Mouse (Mus musculus) heart, postnatal 0 days (tissue): Measurements from ENCODE around the gene Coq9. TPM values are rescaled to one million over a fixed set of nuclear protein-coding genes. Genes with fewer than 3 reads are reported as not detected.
A peak's percentile ranks its signal among the peaks of the same experiment; 100 is the strongest.

Source experiments
- ATAC-seq: fragments of 200-750 bp; cut with Nextera tagmentation; 2 replicates; pipeline ENCODE4 v1.8.0; 2017; ENCODE audit warnings: low read depth, moderate number of reproducible peaks, moderate library complexity; ENCODE audit not compliant: insufficient read depth
- DNase-seq: peaks from one replicate; pipeline ENCODE4 v3.0.0-alpha.2; 2016; ENCODE audit warnings: low spot score
- H3K27ac ChIP-seq: fragments of 300-500 bp; sonication (generic); 2 replicates; pipeline ENCODE4 v1.5.1; 2014; ENCODE audit warnings: low read depth, mild to moderate bottlenecking
- H3K27me3 ChIP-seq: fragments of 300-500 bp; sonication (generic); 2 replicates; pipeline ENCODE4 v1.6.1; 2014; ENCODE audit warnings: low read length, mixed read lengths; ENCODE audit not compliant: control insufficient read depth, insufficient read depth
- H3K36me3 ChIP-seq: fragments of 300-500 bp; sonication (generic); replicated peaks from 2 replicates; pipeline ENCODE4 v1.6.1; 2014; ENCODE audit warnings: low read length, mixed read lengths; ENCODE audit not compliant: control insufficient read depth, insufficient read depth
- H3K4me1 ChIP-seq: fragments of 300-500 bp; sonication (generic); 2 replicates; pipeline ENCODE4 v1.6.1; 2014; ENCODE audit warnings: antibody characterized with exemption; ENCODE audit not compliant: control insufficient read depth, insufficient read depth
- H3K4me2 ChIP-seq: fragments of 300-500 bp; sonication (generic); 2 replicates; pipeline ENCODE4 v1.6.1; 2014; ENCODE audit warnings: low read depth, mild to moderate bottlenecking, low read length, moderate library complexity
- H3K4me3 ChIP-seq: fragments of 300-500 bp; sonication (generic); 2 replicates; pipeline ENCODE4 v1.5.1; 2014; ENCODE audit warnings: low read depth, low read length
- H3K9ac ChIP-seq: fragments of 300-500 bp; sonication (generic); replicated peaks from 2 replicates; pipeline ENCODE4 v1.6.1; 2014; ENCODE audit warnings: low read depth, low read length, mixed read lengths
- H3K9me3 ChIP-seq: fragments of 300-500 bp; sonication (generic); replicated peaks from 2 replicates; pipeline ENCODE4 v1.6.1; 2016; ENCODE audit warnings: low read length; ENCODE audit not compliant: control insufficient read depth
- CTCF ChIP-seq: IDR thresholded peaks from 2 replicates; pipeline ENCODE4 v1.5.1; 2016; ENCODE audit warnings: antibody characterized with exemption, control low read depth, low read depth
- EP300 ChIP-seq: IDR thresholded peaks from 2 replicates; pipeline ENCODE4 v1.6.1; 2016; ENCODE audit warnings: antibody characterized with exemption, low read depth
- WGBS: fragments of 180-500 bp; shearing (Covaris S2); extraction: QIAGEN DNeasy Blood & Tissue Kit; methylation state at CpG from one replicate; pipeline ENCODE4 v1.1.7; 2014; 5-methylcytosine and 5-hydroxymethylcytosine counted together
- polyA plus RNA-seq: library from polyadenylated mRNA; unstranded; fragments of >200 nt; fragmentation: Nextera tagmentation; extraction: Ambion mirVana; gene quantifications from 2 replicates; pipeline ENCODE4 v1.2.1, GENCODE M21; 2015
- total RNA-seq: library from RNA; depleted of rRNA; stranded (reverse); fragments of >200 nt; gene quantifications from 2 replicates; pipeline ENCODE4 v1.2.3, GENCODE M21; 2014; ENCODE audit warnings: low replicate concordance

Gene Coq9
- total and polyA plus RNA-seq, 2 experiments from 2014 or later: 290 to 677 TPM

DNA sequence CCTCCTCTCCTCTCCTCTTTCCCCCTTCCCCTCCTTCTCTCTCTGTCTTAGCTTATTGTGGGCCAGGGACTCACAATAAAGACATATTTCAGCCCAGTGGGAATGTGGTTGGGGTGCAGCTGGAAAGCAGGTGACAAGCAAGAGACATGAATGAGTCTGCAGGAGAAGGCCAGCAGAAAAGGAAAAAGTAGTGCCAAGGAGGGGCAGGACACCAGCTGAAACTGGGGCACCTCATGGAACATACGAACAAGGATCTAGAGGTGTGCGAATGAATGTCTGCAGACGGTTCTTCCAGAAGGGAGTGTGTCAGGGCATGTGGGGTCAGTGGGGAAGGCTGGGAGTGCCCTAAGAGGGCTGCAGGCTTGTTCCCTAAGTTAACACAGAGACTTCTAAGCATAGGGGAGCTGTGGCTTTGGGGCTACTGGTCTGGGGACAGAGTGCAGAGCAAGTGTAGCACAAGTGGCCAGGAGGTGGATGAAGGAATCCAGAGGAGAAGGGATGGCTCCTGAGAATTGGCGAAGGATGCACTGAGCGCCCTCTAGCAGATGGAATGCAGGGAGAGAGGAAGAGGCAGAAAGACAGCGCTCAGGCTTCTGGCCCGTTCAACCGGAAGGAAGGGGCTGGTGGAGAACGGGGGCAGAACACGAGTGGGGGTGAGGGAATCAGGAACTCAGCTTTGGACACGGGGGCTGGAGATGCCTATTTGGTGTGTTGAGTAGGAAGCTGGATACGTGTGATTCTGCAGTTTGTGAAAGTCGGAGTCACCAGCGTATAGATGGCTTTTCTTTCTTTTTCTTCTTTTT is 36.6 kb upstream of the Coq9 start:
- no peak for ATAC-seq
- Histone ChIP-seq H3K9me3 (no peaks in the 10 kb centered on the region), H3K27ac (no peak overlapping the region), H3K36me3 (no peaks in the 10 kb centered on the region), H3K27me3 (no peaks in the 10 kb centered on the region), H3K4me1 (peaks cover 4% of the 10 kb centered on the region; the same call in 1 of the 2 replicates), H3K4me2 (no peak overlapping the region), H3K4me3 (no peak overlapping the region), H3K9ac (no peak overlapping the region)
- 36% methylated on average over 14 of the region's 14 CpGs for WGBS
- no peak for TF ChIP-seq EP300
- TF ChIP-seq CTCF: peak; percentile 50
- DNase-seq: peak; percentile 28

DNA sequence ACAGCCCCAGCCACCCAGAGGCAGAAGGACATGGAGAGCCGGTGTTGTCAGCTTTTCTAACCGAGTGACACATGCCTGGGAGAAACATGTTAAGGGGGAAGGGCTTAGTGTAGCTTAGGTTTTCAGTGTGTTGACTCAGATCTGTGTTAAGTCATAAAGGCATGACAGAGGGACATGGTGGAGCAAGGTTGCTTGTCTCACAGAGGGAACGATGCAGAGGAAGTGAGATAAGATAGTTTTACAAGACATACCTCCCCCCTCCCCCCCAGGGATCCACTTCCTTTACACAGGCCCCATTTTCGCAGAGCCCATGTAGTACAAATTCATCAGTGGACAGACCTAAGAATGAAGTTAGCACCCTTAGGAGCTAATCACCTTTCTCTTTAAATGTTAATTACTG is 35.7 kb upstream of the Coq9 start:
- Histone ChIP-seq H3K4me2 (no peak overlapping the region), H3K9ac (no peak overlapping the region), H3K27me3 (no peaks in the 10 kb centered on the region), H3K9me3 (no peaks in the 10 kb centered on the region), H3K36me3 (no peaks in the 10 kb centered on the region), H3K4me3 (no peak overlapping the region), H3K4me1 (peaks cover 4% of the 10 kb centered on the region; the same call in 1 of the 2 replicates), H3K27ac (no peak overlapping the region)
- no peak for DNase-seq
- ATAC-seq: no peak
- TF ChIP-seq EP300 (no peak), CTCF (no peak)
- 30% methylated on average over 4 of the region's 4 CpGs for WGBS

- WGBS: 19% methylated on average over 6 of the region's 6 CpGs
These were observed 34.6 kb upstream of the Coq9 start for GRCm38 (mm10) chr8:94803551-94803950.

DNA sequence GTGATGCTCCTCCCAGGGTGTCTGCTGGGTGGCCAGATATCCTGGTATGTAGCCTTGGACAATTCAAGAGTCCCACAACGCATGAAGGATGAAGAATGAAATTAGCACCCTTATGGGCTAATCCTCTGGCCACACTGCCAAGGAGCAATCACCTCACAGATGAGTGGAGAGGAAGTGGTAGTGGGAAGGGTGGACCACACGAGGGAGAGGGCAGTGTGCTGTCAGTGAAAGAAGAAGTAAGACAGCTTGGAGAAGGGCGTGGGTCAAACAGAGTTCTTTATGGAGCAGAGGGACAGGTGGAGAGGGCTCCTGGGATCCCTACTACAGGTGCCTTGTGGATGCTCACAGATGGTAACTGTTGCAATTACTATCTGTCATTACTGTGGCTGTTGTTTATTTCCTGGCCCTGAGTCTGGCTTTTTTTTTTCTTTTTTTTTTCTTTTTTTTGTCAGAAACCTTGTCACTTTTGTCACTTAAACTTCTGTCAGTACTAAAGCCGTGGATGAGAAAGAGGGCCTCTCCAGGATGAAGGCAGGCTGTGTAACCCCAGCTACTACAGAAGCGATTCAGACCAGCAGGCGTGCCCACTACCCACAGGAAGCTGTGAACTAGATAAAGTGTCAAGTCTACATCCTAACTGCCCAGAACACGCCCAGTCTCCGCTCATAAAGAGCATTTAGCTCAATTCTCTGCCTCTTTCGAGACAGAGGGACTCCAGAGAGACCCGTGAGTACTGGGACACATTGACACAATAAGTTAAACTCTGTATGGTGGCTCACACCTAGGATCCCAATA is 33.4 kb upstream of the Coq9 start:
- no peaks in the 10 kb centered on the region for H3K36me3 ChIP-seq
- DNase-seq (no peak), ATAC-seq (no peak)
- no peaks in the 10 kb centered on the region for H3K27me3 ChIP-seq
- WGBS: 60% methylated on average over 10 of the region's 10 CpGs
- no peak overlapping the region for H3K27ac ChIP-seq
- H3K4me1 ChIP-seq: peaks cover 4% of the 10 kb centered on the region; the same call in 1 of the 2 replicates
- H3K4me3 ChIP-seq: no peak overlapping the region
- no peak for TF ChIP-seq EP300
- TF ChIP-seq CTCF: no peak
- no peak overlapping the region for H3K4me2 ChIP-seq
- H3K9ac ChIP-seq: no peak overlapping the region
- no peaks in the 10 kb centered on the region for H3K9me3 ChIP-seq

More at GRCm38 (mm10) chr8:94803551-94803950, 34.6 kb upstream of the Coq9 start:
- H3K36me3 ChIP-seq: no peaks in the 10 kb centered on the region
- ATAC-seq (no peak), DNase-seq (peak; percentile 35)
- no peak overlapping the region for H3K9ac ChIP-seq
- H3K9me3 ChIP-seq: no peaks in the 10 kb centered on the region
- peaks cover 4% of the 10 kb centered on the region; the same call in 1 of the 2 replicates for H3K4me1 ChIP-seq
- no peaks in the 10 kb centered on the region for H3K27me3 ChIP-seq
- TF ChIP-seq CTCF: no peak
- TF ChIP-seq EP300: no peak
- H3K27ac ChIP-seq: no peak overlapping the region
- H3K4me3 ChIP-seq: no peak overlapping the region
- H3K4me2 ChIP-seq: no peak overlapping the region

DNA sequence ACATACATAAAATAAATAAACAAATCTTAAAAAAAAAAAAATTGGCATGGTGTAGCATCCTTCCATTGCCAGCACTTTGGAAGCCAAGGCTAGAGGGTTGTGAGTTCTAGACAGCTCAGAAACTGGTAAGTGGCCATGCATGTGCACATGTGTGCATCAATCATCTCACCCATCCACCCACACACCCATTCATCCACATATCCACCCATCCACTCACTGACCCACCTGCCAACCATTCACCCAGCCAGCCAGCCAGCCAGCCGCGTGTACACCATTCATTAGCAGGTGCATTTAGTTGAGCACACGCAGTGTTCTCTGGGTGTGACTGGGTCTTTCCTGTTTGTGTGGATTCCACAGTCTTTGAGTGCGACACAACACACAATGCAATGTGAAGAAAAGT is 32.3 kb upstream of the Coq9 start:
- Histone ChIP-seq H3K27me3 (no peaks in the 10 kb centered on the region), H3K4me2 (no peak overlapping the region), H3K4me1 (no peaks in the 10 kb centered on the region), H3K27ac (no peak overlapping the region), H3K9ac (no peak overlapping the region), H3K4me3 (no peak overlapping the region), H3K36me3 (no peaks in the 10 kb centered on the region), H3K9me3 (no peaks in the 10 kb centered on the region)
- TF ChIP-seq CTCF (no peak), EP300 (no peak)
- DNase-seq (no peak), ATAC-seq (no peak)
- 70% methylated on average over 4 of the region's 4 CpGs for WGBS
